Mouse (Mus musculus): ENCODE measurements around the gene Rbbp7. TPM values are rescaled to one million over a fixed set of nuclear protein-coding genes. Genes with fewer than 3 reads are reported as not detected.
"Not testable (repeated sequence)": the region's sequence is repeated elsewhere in the genome, so short reads cannot be mapped to it uniquely, and the experiment has no call there.

Rbbp7 gene
- polyA plus RNA-seq, 1 experiment from 2014 or later: 468 TPM

DNA sequence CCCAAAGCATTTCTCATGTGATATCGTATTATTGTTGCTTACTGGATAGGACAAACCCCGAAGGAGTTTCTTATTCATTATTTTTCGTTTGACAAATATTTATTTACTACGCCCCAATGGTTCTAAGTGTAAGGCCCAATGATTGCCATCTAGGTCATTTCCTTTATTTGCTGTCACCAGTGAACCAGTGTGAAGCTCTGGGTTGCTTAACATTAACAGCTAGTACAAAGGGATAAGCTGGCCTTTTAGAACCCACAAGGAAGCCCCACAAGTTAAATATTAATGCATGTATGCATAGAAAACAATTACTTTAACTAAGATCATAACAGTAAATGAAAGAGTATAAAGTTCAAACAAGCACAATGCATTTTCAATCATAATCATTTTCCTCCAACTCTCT is 5.9 kb upstream of the Rbbp7 start:
- H3K27me3 ChIP-seq: no peaks in the 10 kb centered on the region
- no peaks in the 10 kb centered on the region for H3K9me3 ChIP-seq
- 88% methylated on average over 4 of the region's 4 CpGs for WGBS
- H3K4me3 ChIP-seq: no peak overlapping the region
- ATAC-seq (ENCODE audit: insufficient number of reproducible peaks, low FRiP score, low TSS enrichment, low read depth): no peak
- H3K4me2 ChIP-seq: no peak overlapping the region
- H3K36me3 ChIP-seq: no peaks in the 10 kb centered on the region
- no peak overlapping the region for H3K27ac ChIP-seq
- peaks cover 2% of the 10 kb centered on the region; the same call in 1 of the 2 replicates for H3K4me1 ChIP-seq
- H3K9ac ChIP-seq: no peak overlapping the region

DNA sequence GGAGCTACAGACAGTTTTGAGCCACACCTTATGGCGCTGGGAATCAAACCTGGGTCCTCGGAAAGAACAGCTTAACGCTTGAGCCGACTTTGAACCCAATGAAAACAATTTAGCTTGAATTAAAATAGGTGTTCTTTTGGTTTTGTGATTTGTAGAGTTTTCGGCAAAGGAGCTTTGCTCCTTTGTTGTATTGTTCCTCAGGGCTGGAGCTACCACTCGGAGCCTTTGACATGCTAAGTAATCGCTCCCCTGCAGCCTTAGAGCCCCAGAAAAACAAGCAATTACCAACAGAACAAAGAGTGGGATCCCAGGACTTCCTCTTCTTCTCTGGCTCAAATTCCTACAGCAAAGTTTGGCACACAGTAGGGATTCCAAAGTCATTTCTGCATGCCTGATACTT is 4.1 kb upstream of the Rbbp7 start:
- 57% methylated on average over 7 of the region's 7 CpGs for WGBS
- no peak for ATAC-seq (ENCODE audit: insufficient number of reproducible peaks, low FRiP score, low TSS enrichment, low read depth)

DNA sequence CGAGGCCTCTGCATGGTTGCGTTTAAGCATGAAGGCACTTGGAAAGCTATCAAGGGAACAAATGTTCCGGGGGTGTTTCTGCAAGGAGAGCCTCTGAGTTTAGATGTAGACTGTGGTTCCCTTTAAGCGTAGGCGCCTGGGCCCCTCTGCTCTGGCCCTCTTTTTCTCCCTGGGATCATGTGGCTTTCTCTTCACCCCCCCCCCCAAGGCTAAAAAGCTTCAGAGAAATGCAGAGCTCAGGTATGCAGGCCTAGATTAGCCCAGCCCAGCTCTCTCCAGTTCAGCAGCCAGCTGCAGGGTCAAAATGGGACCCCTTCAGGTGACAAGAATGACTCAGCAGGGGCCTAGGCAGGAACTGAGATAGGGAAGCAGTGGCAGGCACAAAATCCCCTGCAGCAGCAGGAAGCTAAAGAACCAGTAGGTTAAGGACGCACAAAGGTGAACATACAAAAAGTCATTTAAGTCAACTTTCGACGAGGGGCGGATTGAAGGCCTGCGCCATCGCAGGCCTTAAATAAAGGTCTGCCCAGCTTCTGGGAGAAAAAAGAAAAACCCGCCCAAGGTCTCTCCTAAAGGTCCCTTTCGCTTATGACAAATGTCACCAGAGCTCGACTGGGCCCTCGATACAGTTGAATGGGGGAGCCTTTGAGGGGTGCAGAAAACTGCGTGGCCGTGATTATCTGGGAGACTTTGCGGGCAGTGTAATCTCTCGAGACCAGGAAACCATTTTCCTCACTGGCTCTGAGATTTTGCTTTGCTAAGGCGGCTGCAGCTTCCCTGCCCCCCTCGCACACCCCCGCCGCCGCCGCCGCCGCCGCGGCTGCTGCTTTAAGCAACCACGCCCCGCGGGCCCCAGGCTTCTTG is 719 bp upstream of the Rbbp7 start:
- Histone ChIP-seq H3K27me3 (no peaks in the 10 kb centered on the region), H3K27ac (peak overlapping the region; percentile 91), H3K9me3 (no peaks in the 10 kb centered on the region), H3K36me3 (no peaks in the 10 kb centered on the region), H3K9ac (no peak overlapping the region), H3K4me3 (peak overlapping the region; percentile 64), H3K4me2 (peak overlapping the region; percentile 39), H3K4me1 (peaks cover 4% of the 10 kb centered on the region; the same call in 1 of the 2 replicates)
- no peak for ATAC-seq (ENCODE audit: insufficient number of reproducible peaks, low FRiP score, low TSS enrichment, low read depth)
- WGBS: 30% methylated on average over 32 of the region's 32 CpGs

More for the DNA sequence above, 4.1 kb upstream of the Rbbp7 start:
- H3K4me3 ChIP-seq: no peak overlapping the region
- no peaks in the 10 kb centered on the region for H3K36me3 ChIP-seq
- no peak overlapping the region for H3K9ac ChIP-seq
- no peaks in the 10 kb centered on the region for H3K9me3 ChIP-seq
- no peak overlapping the region for H3K27ac ChIP-seq
- H3K4me1 ChIP-seq: peaks cover 4% of the 10 kb centered on the region; the same call in 1 of the 2 replicates
- H3K27me3 ChIP-seq: no peaks in the 10 kb centered on the region
- no peak overlapping the region for H3K4me2 ChIP-seq

DNA sequence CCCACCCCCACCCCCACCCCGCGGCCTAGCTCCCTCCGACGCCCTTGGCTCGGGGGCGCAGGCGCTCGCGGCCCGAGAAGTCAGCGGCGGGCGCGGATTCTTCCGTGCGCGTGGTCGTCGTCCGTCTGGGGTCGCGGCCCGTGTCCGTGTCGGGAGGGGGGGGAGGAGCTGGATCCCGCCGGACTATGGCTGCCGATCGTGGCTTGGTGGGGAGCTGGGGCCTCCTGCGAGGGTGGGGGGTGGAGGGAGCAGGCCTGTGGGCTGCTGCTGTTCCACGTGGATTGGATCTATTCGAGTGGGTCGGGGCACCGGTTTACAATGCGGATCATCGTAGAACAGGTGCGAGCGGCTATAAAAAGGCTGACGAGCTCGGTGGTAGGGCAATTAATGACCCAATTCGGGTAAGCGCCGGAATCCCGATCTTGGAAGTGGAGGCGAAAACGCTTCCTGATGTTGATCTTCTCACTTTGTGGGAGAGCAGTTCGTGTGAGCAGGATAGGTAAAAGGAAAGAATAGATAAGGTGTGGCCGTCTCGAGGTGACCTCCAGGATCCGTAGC is 835 bp downstream of the Rbbp7 start:
- H3K9ac ChIP-seq: peak overlapping the region; percentile 74
- no peak for ATAC-seq (ENCODE audit: insufficient number of reproducible peaks, low FRiP score, low TSS enrichment, low read depth)
- H3K4me3 ChIP-seq: peak overlapping the region; percentile 64
- H3K9me3 ChIP-seq: no peaks in the 10 kb centered on the region
- H3K36me3 ChIP-seq: no peaks in the 10 kb centered on the region
- H3K27ac ChIP-seq: peak overlapping the region; percentile 98
- H3K4me1 ChIP-seq: peaks cover 4% of the 10 kb centered on the region; the same call in 1 of the 2 replicates
- peak overlapping the region; percentile 40 for H3K4me2 ChIP-seq
- WGBS: 28% methylated on average over 46 of the region's 50 CpGs
- H3K27me3 ChIP-seq: no peaks in the 10 kb centered on the region

DNA sequence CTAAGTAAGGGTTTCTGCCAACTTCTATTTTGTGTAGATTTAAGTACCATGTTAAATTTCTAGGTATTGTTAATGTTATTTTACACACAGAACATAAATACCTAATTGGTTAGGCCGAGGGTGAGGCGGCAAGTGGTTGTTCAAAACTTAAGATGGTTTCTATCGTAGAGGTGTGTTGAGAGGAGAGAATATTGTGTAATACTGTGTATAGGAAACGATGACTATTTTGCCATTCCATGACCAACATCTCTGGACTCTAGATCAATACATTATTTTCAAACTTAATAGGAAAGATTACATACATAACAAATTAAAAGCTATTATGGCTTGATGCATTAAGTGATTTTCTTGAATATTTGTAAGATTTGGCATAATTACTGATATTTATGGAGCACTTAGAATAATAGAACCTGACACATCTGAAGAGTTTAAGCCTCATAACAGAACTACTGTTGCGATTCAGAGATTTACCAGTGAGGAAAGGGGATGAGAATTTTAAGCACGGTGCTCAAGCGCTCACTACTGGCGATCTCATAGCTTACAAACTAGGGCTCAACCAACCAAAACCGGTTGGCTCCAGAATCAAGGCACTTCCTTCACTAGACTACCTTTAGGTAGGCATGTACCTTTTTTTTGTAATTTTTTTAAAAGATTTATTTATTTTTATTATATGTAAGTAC is 1.7 kb downstream of the Rbbp7 start:
- H3K9ac ChIP-seq: no peak overlapping the region
- H3K4me2 ChIP-seq: peak overlapping the region; percentile 40
- no peaks in the 10 kb centered on the region for H3K36me3 ChIP-seq
- H3K4me1 ChIP-seq: peaks cover 4% of the 10 kb centered on the region; the same call in 1 of the 2 replicates
- no peak for ATAC-seq (ENCODE audit: insufficient number of reproducible peaks, low FRiP score, low TSS enrichment, low read depth)
- H3K4me3 ChIP-seq: peak overlapping the region; percentile 64
- H3K27me3 ChIP-seq: no peaks in the 10 kb centered on the region
- no peak overlapping the region for H3K27ac ChIP-seq
- H3K9me3 ChIP-seq: no peaks in the 10 kb centered on the region
- 32% methylated on average over 9 of the region's 9 CpGs for WGBS

DNA sequence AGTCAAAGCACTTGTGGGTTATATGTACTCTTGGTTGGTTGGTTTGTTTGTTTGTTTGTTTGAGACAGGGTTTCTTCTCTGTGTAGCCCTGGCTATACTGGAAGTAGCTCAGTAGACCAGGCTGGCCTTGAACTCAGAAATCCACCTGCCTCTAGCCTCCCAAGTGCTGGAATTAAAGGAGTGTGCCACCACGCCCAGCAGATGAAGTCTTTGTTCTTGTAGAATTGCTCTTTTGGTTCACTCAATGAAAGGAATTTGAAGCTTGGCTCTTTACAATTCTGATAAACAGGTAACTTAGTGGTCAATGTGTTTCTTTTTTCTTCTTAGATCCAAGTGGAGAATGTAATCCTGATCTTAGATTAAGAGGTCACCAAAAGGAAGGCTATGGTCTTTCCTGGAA is 10.5 kb downstream of the Rbbp7 start:
- 88% methylated on average over 1 of the region's 1 CpGs for WGBS
- Histone ChIP-seq H3K4me1 (no peaks in the 10 kb centered on the region), H3K27ac (no peak overlapping the region), H3K9me3 (no peaks in the 10 kb centered on the region), H3K27me3 (no peaks in the 10 kb centered on the region), H3K36me3 (peaks cover 4% of the 10 kb centered on the region; the same call in 1 of the 2 replicates), H3K4me3 (no peak overlapping the region), H3K9ac (no peak overlapping the region), H3K4me2 (no peak overlapping the region)
- no peak for ATAC-seq (ENCODE audit: insufficient number of reproducible peaks, low FRiP score, low TSS enrichment, low read depth)

DNA sequence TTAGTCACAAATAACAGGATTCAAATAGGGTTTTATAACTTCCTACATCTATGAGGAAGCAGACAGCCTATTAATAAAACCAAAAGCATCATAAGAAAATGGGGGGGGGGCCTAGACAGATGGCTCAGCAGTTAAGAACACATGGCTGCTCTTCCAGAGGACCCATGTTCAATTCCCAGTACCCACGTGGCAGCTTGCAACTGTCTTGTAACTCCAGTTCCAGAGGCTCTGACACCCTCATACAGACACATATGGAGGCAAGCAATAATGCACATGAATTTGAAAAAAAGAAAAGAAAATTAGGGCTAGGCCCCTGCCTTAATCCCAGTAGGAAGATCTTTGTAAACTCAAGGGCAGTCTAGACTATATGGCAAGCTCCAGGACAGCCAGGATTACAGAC is 28.2 kb downstream of the Rbbp7 start:
- Histone ChIP-seq H3K9ac (no peak overlapping the region), H3K4me1 (no peaks in the 10 kb centered on the region), H3K9me3 (no peaks in the 10 kb centered on the region), H3K4me2 (no peak overlapping the region), H3K36me3 (0 out of 2 replicates have a peak, but pooled peaks cover 2% of the 10 kb centered on the region), H3K27me3 (peaks cover 5% of the 10 kb centered on the region; the same call in 1 of the 2 replicates), H3K27ac (no peak overlapping the region), H3K4me3 (no peak overlapping the region)
- WGBS: 65% methylated on average over 1 of the region's 1 CpGs
- ATAC-seq (ENCODE audit: insufficient number of reproducible peaks, low FRiP score, low TSS enrichment, low read depth): no peak

DNA sequence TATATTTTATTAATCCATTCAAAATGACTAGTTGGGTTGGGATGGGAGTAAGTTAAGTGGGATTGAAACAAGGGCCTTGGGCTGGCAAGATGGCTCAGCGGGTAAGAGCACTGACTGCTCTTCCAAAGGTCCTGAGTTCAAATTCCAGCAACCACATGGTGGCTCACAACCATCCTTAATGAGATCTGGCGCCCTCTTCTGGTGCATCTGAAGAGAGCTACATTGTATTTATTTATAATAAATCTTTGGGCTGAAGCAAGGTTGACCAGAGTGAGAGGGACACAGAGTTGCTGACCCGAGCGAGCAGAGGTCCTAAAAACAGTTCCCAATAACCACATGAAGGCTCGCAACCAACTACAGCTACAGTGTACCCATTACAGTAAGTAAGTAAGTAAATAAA is 31.2 kb downstream of the Rbbp7 start:
- H3K9me3 ChIP-seq; H3K27ac ChIP-seq; H3K4me1 ChIP-seq; H3K27me3 ChIP-seq; ATAC-seq (ENCODE audit: insufficient number of reproducible peaks, low FRiP score, low TSS enrichment, low read depth); H3K9ac ChIP-seq; H3K4me3 ChIP-seq; H3K4me2 ChIP-seq; H3K36me3 ChIP-seq: not testable (repeated sequence)
- 79% methylated on average over 5 of the region's 5 CpGs for WGBS

DNA sequence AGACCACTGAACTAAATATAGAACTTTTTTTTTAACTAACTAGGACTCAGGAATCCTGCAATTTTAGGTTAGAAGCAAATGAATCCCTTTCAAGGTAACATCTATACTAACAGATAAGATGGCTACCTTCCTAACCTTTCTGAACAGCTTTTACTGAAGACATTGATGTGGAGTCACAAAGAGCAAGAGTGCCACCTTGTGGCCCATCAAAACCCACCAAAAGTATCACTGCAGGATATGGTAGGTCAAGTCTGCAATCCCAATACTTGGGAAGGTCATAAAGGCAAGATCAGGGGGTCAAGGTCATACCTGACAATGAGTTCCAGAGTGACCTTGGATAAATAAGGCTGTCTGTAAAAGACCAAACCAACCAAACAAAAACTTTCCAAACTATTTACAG is 40.2 kb downstream of the Rbbp7 start:
- H3K4me3 ChIP-seq: no peak overlapping the region
- no peak overlapping the region for H3K4me2 ChIP-seq
- H3K27me3 ChIP-seq: no peaks in the 10 kb centered on the region
- H3K36me3 ChIP-seq: peaks cover 2% of the 10 kb centered on the region; the same call in 1 of the 2 replicates
- no peaks in the 10 kb centered on the region for H3K9me3 ChIP-seq
- no peak overlapping the region for H3K9ac ChIP-seq
- H3K4me1 ChIP-seq: no peaks in the 10 kb centered on the region
- no peak for ATAC-seq (ENCODE audit: insufficient number of reproducible peaks, low FRiP score, low TSS enrichment, low read depth)
- no peak overlapping the region for H3K27ac ChIP-seq

DNA sequence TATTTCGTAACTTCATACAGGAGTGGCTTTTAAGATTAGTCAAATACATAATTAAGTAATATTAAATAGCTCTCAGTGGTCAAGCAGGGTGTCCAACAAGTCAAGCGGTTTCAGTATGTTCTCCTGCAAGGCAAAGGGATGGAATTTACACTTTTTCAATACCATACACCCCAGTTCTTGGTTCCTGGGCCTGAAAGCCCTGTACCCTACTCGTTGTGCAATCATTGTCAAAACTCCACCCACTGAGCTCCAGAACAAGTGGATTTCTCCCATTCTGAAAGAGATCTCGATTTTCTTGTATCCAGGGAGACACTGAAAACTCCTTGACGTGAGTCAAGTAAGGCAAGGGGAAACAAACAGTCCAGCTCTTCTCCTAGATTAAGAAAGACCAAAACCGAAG is 67.8 kb downstream of the Rbbp7 start:
- Histone ChIP-seq H3K4me1 (no peaks in the 10 kb centered on the region), H3K9me3 (no peaks in the 10 kb centered on the region), H3K27ac (no peak overlapping the region), H3K36me3 (no peaks in the 10 kb centered on the region), H3K9ac (no peak overlapping the region), H3K4me3 (peak overlapping the region; percentile 57), H3K4me2 (peak overlapping the region; percentile 79; the same call in 1 of the 2 replicates), H3K27me3 (peaks cover 5% of the 10 kb centered on the region; the same call in 1 of the 2 replicates)
- 50% methylated on average over 6 of the region's 6 CpGs for WGBS
- no peak for ATAC-seq (ENCODE audit: insufficient number of reproducible peaks, low FRiP score, low TSS enrichment, low read depth)

Measured in limb, embryonic 15.5 days (tissue).